Mouse (Mus musculus) heart, embryonic 16.5 days (tissue): Measurements from ENCODE around the gene Rfc4. TPM values are rescaled to one million over a fixed set of nuclear protein-coding genes. Genes with fewer than 3 reads are reported as not detected.
"Not testable (repeated sequence)": the region's sequence is repeated elsewhere in the genome, so short reads cannot be mapped to it uniquely, and the experiment has no call there.

ENCODE experiments used
- ATAC-seq: fragments of 200-750 bp; cut with Nextera tagmentation; replicated peaks from 2 replicates; pipeline ENCODE4 v1.8.0; 2017; ENCODE audit warnings: moderate number of reproducible peaks; ENCODE audit not compliant: insufficient read depth, low FRiP score; ENCODE audit errors: extremely low read depth
- H3K27ac ChIP-seq: fragments of 300-500 bp; sonication (generic); 2 replicates; pipeline ENCODE4 v1.5.1; 2014; ENCODE audit warnings: mild to moderate bottlenecking, low read length, control low read depth, moderate library complexity
- H3K27me3 ChIP-seq: fragments of 300-500 bp; sonication (generic); 2 replicates; pipeline ENCODE4 v1.6.1; 2014; ENCODE audit warnings: low read length, mixed read lengths; ENCODE audit not compliant: control insufficient read depth, insufficient read depth
- H3K36me3 ChIP-seq: fragments of 300-500 bp; sonication (generic); 2 replicates; pipeline ENCODE4 v1.6.1; 2014; ENCODE audit not compliant: control insufficient read depth, insufficient read depth
- H3K4me1 ChIP-seq: fragments of 300-500 bp; sonication (generic); 2 replicates; pipeline ENCODE4 v1.6.1; 2014; ENCODE audit warnings: low read length, mixed read lengths; ENCODE audit not compliant: control insufficient read depth, insufficient read depth
- H3K4me2 ChIP-seq: fragments of 300-500 bp; sonication (generic); 2 replicates; pipeline ENCODE4 v1.6.1; 2014; ENCODE audit warnings: low read depth, mild to moderate bottlenecking, control low read depth, low read length
- H3K4me3 ChIP-seq: fragments of 300-500 bp; sonication (generic); 2 replicates; pipeline ENCODE4 v1.5.1; 2014; ENCODE audit warnings: mild to moderate bottlenecking, control low read depth, low read length
- H3K9ac ChIP-seq: fragments of 300-500 bp; sonication (generic); 2 replicates; pipeline ENCODE4 v1.6.1; 2014; ENCODE audit warnings: low read length, control low read depth
- H3K9me3 ChIP-seq: fragments of 300-500 bp; sonication (generic); replicated peaks from 2 replicates; pipeline ENCODE4 v1.6.1; 2016; ENCODE audit warnings: low read length; ENCODE audit not compliant: control insufficient read depth
- WGBS: fragments of 180-500 bp; shearing (Covaris S2); extraction: QIAGEN DNeasy Blood & Tissue Kit; methylation state at CpG from one replicate; pipeline ENCODE4 v1.1.7; 2014; 5-methylcytosine and 5-hydroxymethylcytosine counted together
- microRNA-seq: library from miRNA; unstranded; fragments of <30 nt; microRNA quantifications from one replicate; pipeline ENCODE4, GENCODE M21; 2017
- polyA plus RNA-seq: library from polyadenylated mRNA; unstranded; fragments of >200 nt; fragmentation: Nextera tagmentation; extraction: Ambion mirVana; gene quantifications from 2 replicates; pipeline ENCODE4 v1.2.1, GENCODE M21; 2015

The Rfc4 gene
- polyA plus RNA-seq, 1 experiment from 2014 or later, result 77.8 TPM

DNA sequence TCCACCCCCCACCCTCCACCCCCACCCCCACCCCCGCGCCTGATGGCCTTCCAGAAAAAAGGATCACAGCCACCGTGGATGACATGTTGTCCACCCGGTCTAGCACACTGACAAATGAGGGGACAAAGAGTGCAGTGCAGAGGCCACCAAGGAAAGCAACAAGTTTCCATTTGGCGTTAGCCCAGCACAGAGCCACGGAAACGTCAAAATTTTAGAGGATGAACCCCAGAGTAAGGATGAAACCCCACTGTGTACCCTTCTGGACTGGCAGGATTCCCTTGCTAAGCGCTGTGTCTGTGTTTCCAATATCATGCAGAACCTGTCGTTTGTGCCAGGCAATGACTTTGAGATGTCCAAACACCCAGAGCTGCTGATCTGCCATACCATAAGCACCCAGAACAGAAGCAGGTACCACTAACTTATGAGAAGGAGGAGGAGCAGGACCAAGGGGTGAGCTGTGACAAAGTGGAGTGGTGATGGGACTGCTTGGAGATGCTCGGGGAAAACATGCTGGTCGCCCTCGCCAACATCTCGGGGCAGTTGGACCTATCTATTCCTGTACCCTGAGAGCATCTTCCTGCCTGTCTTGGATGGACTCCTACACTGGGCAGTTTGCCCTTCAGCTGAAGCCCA lies 34.1 kb downstream of the Rfc4 start:
- no peaks in the 10 kb centered on the region for H3K4me1 ChIP-seq
- H3K4me2 ChIP-seq, result no peak overlapping the region
- no peak overlapping the region for H3K27ac ChIP-seq
- no peak overlapping the region for H3K9ac ChIP-seq
- 76% methylated on average over 13 of the region's 13 CpGs for WGBS
- H3K36me3 ChIP-seq, result no peaks in the 10 kb centered on the region
- no peak overlapping the region for H3K4me3 ChIP-seq
- no peak for ATAC-seq
- H3K9me3 ChIP-seq, result no peaks in the 10 kb centered on the region
- no peaks in the 10 kb centered on the region for H3K27me3 ChIP-seq

DNA sequence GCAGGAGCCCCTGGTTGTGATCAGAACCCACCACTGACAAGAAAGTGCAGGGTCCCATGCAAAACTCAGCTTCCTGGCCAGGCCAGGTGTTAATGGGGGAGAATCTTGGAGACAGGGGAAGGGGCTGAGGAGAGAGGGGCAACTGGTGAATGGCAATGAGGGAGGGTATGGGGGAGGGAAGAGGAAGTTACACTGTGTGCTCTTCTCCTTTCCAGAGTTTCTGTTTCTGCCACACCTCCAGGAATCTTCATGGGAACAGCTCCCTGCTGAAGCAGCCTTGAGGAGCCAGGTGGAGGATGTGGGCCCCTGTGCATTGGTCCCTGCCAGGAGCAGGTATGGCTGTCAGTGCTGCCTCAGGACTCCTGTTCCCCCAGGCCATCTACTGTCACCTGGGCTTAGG lies 36.2 kb downstream of the Rfc4 start:
- not testable (repeated sequence) for H3K9me3 ChIP-seq

DNA sequence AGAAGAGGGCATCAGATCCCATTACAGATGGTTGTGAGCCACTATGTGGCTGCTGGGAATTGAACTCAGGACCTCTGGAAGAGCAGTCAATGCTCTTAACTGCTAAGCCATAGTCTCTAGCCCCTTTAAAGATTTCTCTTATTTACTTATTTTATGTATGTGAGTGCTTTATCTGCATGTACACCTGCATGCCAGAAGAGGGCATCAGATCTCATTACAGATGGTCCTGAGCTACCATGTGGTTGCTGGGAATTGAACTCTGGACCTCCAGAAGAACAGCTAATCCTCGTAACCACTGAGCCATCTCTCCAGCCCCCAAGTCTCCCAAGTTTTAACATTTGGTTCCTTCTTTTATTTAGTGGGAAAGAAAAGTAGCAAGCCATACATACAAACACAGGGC lies 39.0 kb downstream of the Rfc4 start:
- not testable (repeated sequence) for H3K27ac ChIP-seq, H3K9ac ChIP-seq, ATAC-seq, H3K4me1 ChIP-seq, H3K4me2 ChIP-seq, H3K27me3 ChIP-seq, H3K4me3 ChIP-seq, H3K9me3 ChIP-seq, H3K36me3 ChIP-seq
- 79% methylated on average over 1 of the region's 1 CpGs for WGBS

More for the DNA sequence above, 36.2 kb downstream of the Rfc4 start:
- not testable (repeated sequence) for H3K4me1 ChIP-seq, H3K27ac ChIP-seq, H3K27me3 ChIP-seq, ATAC-seq, H3K9ac ChIP-seq, H3K4me3 ChIP-seq, H3K36me3 ChIP-seq, H3K4me2 ChIP-seq

DNA sequence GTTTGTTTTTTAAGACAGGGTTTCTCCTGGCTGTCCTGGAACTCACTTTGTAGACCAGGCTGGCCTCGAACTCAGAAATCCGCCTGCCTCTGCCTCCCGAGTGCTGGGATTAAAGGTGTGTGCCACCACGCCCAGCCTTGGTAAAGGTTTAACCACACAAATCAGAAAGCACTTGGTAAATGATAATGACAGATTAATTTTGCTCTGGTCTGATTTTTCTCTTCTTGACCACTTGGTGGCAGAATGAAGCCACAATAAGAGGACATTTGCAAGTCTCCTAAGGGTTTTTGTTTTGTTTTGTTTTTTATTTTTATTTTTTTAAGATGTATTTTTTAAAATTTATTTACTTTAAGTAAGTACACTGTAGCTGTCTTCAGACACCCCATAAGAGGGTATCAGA lies 39.8 kb downstream of the Rfc4 start:
- H3K4me3 ChIP-seq, H3K27ac ChIP-seq, H3K9me3 ChIP-seq, H3K4me1 ChIP-seq, ATAC-seq, H3K4me2 ChIP-seq, H3K27me3 ChIP-seq, H3K36me3 ChIP-seq, H3K9ac ChIP-seq: not testable (repeated sequence)
- 34% methylated on average over 4 of the region's 4 CpGs for WGBS

DNA sequence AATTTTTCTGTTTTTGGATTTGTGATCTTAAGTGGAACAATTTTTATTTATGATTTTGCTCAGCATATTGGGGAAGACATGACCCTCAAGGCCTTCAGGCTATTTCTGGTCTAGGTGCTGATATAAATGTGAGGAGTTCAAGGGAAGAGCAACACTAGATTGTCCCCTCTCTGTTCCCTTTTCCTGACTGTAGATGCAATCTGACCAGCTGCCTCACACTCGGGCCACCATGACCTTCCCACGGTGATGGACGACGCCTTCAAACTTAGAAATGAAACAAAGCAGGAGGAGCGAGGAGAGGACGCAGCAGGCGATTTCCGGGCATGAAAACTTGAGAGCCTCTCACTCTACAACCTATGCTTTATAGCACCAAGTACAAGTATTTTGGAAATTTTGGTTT lies 40.4 kb downstream of the Rfc4 start:
- not testable (repeated sequence) for H3K27ac ChIP-seq, H3K9ac ChIP-seq, ATAC-seq, H3K4me1 ChIP-seq, H3K9me3 ChIP-seq, H3K36me3 ChIP-seq, H3K4me3 ChIP-seq, H3K4me2 ChIP-seq, H3K27me3 ChIP-seq
- WGBS, result 68% methylated on average over 8 of the region's 8 CpGs

DNA sequence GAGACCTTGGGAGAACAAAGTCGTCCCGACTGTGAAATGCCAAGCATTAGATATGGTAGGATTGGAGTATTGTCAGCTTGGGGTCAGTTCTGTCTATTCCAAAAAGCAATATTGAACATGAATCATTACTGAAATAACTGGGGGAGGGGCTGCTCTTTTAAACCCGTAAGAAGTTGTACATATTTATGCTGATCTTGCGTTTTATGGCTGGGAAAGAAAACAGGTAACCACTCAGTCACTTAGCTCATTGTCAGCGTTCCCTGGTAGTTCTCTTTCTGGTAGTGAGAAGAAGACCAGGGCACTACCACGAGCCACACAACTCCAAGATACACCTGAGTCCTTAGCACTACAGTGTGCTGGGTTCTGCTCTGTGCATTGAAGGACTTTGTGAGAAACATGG lies 50.0 kb downstream of the Rfc4 start:
- H3K4me2 ChIP-seq, H3K27me3 ChIP-seq, H3K4me1 ChIP-seq, H3K4me3 ChIP-seq, H3K27ac ChIP-seq, H3K36me3 ChIP-seq, ATAC-seq, H3K9ac ChIP-seq, H3K9me3 ChIP-seq: not testable (repeated sequence)
- WGBS, result 77% methylated on average over 6 of the region's 6 CpGs

Small RNAs within 50 kb of the gene (microRNA-seq; reads per million reads assigned to microRNA genes)
- not detected for gene Gm49346

Other genes starting within 250 kb of the Rfc4 start
- 9.9 and 13.0 TPM in 2 replicates for gene Ahsg, start 236.5 kb downstream of the Rfc4 start, polyA plus RNA-seq
- gene Fetub, start 209.4 kb downstream of the Rfc4 start, polyA plus RNA-seq, result not detected in 2 replicates
- gene Hrg, start 176.7 kb downstream of the Rfc4 start, polyA plus RNA-seq, result not detected in 2 replicates
- gene Kng2, start 98.3 kb downstream of the Rfc4 start, polyA plus RNA-seq, result 0.14 TPM in 1 of 2 replicates, not detected in the other
- gene Kng1, start 69.9 kb downstream of the Rfc4 start, polyA plus RNA-seq, result 0.67 and 1.0 TPM in 2 replicates
- gene Eif4a2, start 20.3 kb downstream of the Rfc4 start, polyA plus RNA-seq, result 156 and 174 TPM in 2 replicates
- not detected in 2 replicates for gene Adipoq, start 18.8 kb upstream of the Rfc4 start, polyA plus RNA-seq
- 12.4 and 15.7 TPM in 2 replicates for gene St6gal1, start 97.0 kb upstream of the Rfc4 start, polyA plus RNA-seq